Mouse (Mus musculus) brown adipose tissue, adult 24 weeks (tissue): Measurements from ENCODE around the gene Prepl. TPM values are rescaled to one million over a fixed set of nuclear protein-coding genes. Genes with fewer than 3 reads are reported as not detected.

Experiments
- H3K27ac ChIP-seq: fragments of 200-500 bp; replicated peaks from 2 replicates; pipeline ENCODE4 v1.5.1; 2012; ENCODE audit warnings: low read depth, mild to moderate bottlenecking, low read length
- H3K4me1 ChIP-seq: fragments of 200-500 bp; 2 replicates; pipeline ENCODE4 v1.6.1; 2012; ENCODE audit warnings: low read length, mixed read lengths; ENCODE audit not compliant: control insufficient read depth, insufficient read depth, insufficient read length
- H3K4me3 ChIP-seq: fragments of 200-500 bp; 2 replicates; pipeline ENCODE4 v1.5.1; 2012; ENCODE audit warnings: low read depth, mild to moderate bottlenecking, low read length, moderate library complexity; ENCODE audit not compliant: insufficient read depth
- polyA plus RNA-seq: library from polyadenylated mRNA; stranded (reverse); fragments of >200 nt; gene quantifications from 2 replicates; pipeline ENCODE4 v1.2.4, GENCODE M21; 2012; ENCODE audit not compliant: missing spikeins, insufficient read depth, insufficient read length

Gene Prepl
- polyA plus RNA-seq, 1 experiment: 19.0 TPM

- no peak overlapping the region for H3K27ac ChIP-seq
Measured at GRCm38 (mm10) chr17:85085335-85085734, 4.7 kb downstream of the Prepl start.

GRCm38 (mm10) chr17:85080781-85081180, 9.3 kb downstream of the Prepl start:
- H3K27ac ChIP-seq: no peak overlapping the region
- H3K4me3 ChIP-seq: no peak overlapping the region
- H3K4me1 ChIP-seq: no peaks in the 10 kb centered on the region

More at GRCm38 (mm10) chr17:85085335-85085734, 4.7 kb downstream of the Prepl start:
- H3K4me1 ChIP-seq: no peaks in the 10 kb centered on the region
- H3K4me3 ChIP-seq: no peak overlapping the region

GRCm38 (mm10) chr17:85079276-85079675, 10.8 kb downstream of the Prepl start:
- H3K27ac ChIP-seq: no peak overlapping the region
- H3K4me1 ChIP-seq: no peaks in the 10 kb centered on the region
- no peak overlapping the region for H3K4me3 ChIP-seq

GRCm38 (mm10) chr17:85074083-85074482, 16.0 kb downstream of the Prepl start:
- Histone ChIP-seq H3K27ac (no peak overlapping the region), H3K4me1 (no peaks in the 10 kb centered on the region), H3K4me3 (no peak overlapping the region)

- Histone ChIP-seq H3K4me3 (no peak overlapping the region), H3K4me1 (no peaks in the 10 kb centered on the region), H3K27ac (no peak overlapping the region)
Measured at GRCm38 (mm10) chr17:85073214-85073613, 16.8 kb downstream of the Prepl start.

GRCm38 (mm10) chr17:85072383-85072782, 17.7 kb downstream of the Prepl start:
- no peak overlapping the region for H3K4me3 ChIP-seq
- H3K4me1 ChIP-seq: no peaks in the 10 kb centered on the region

GRCm38 (mm10) chr17:85071088-85071775, 18.8 kb downstream of the Prepl start:
- no peak overlapping the region for H3K4me3 ChIP-seq
- H3K4me1 ChIP-seq: no peaks in the 10 kb centered on the region
- H3K27ac ChIP-seq: no peak overlapping the region

More at GRCm38 (mm10) chr17:85072383-85072782, 17.7 kb downstream of the Prepl start:
- no peak overlapping the region for H3K27ac ChIP-seq

- H3K27ac ChIP-seq: no peak overlapping the region
Measured at GRCm38 (mm10) chr17:85070658-85071057, 19.4 kb downstream of the Prepl start.

GRCm38 (mm10) chr17:85067331-85067730, 22.7 kb downstream of the Prepl start:
- H3K4me1 ChIP-seq: no peaks in the 10 kb centered on the region
- H3K4me3 ChIP-seq: no peak overlapping the region

More at GRCm38 (mm10) chr17:85070658-85071057, 19.4 kb downstream of the Prepl start:
- H3K4me1 ChIP-seq: no peaks in the 10 kb centered on the region
- H3K4me3 ChIP-seq: no peak overlapping the region

GRCm38 (mm10) chr17:85063560-85063959, 26.5 kb downstream of the Prepl start:
- H3K4me1 ChIP-seq: no peaks in the 10 kb centered on the region
- no peak overlapping the region for H3K27ac ChIP-seq
- H3K4me3 ChIP-seq: no peak overlapping the region

More at GRCm38 (mm10) chr17:85067331-85067730, 22.7 kb downstream of the Prepl start:
- no peak overlapping the region for H3K27ac ChIP-seq

DNA sequence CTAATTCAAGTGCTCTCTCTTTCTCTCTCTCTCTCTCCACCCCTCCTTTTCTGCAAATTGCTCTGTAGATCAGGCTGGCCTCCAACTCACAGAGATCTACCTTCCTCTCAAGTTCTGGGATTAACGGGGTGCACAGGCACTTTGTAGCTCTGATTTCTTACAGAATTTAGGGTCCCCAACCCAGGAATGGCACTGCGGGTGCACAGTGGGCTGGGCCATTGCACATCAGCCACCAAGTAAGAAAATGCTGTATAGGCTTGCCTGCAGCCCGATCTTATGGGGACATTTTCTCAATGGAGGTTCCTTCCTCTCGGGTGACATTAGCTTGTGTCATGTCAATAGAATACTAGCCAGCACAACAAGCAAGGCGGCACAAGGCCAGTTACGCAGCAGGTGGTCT, 30.9 kb downstream of the Prepl start:
- no peak overlapping the region for H3K27ac ChIP-seq
- no peaks in the 10 kb centered on the region for H3K4me1 ChIP-seq
- no peak overlapping the region for H3K4me3 ChIP-seq

DNA sequence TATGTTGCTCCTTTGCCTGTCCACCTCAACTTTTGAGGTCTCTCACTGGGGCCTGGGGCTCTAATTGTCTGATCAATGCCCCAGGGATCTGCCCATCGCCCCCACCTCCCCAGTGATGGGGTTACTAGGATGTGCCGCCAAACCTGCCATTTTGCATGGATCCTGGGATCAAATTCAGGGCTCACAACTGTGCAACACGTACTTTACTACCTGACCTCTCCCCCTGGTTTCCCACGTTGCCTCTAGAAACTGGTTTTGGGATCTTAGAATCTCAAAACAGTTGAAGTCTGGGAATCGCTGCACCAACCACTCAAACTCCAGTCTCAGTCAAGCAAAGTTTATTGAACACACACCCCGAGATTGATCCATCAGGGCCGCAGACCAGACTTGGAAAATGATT, 31.8 kb downstream of the Prepl start:
- H3K4me1 ChIP-seq: no peaks in the 10 kb centered on the region
- H3K4me3 ChIP-seq: no peak overlapping the region
- no peak overlapping the region for H3K27ac ChIP-seq

DNA sequence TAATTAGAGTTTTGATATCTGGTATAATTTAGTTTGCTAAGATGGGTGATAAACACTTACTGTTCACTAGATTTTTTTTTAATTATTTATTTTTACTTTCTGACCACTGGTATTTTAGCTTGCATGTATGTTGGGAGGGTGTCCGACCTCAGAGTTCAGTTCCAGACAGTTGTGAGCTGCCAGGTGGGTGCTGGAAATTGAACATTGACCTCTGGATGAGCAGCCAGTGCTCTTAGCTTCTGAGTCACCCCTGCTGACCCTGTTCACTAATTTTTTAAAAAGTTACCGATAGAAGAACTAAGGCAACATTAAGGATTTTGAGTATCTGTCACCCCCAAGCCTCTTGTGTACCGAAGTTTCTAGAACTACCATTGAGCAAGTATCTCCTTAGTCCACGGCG, 41.7 kb downstream of the Prepl start:
- Histone ChIP-seq H3K27ac (no peak overlapping the region), H3K4me3 (no peak overlapping the region), H3K4me1 (no peaks in the 10 kb centered on the region)

DNA sequence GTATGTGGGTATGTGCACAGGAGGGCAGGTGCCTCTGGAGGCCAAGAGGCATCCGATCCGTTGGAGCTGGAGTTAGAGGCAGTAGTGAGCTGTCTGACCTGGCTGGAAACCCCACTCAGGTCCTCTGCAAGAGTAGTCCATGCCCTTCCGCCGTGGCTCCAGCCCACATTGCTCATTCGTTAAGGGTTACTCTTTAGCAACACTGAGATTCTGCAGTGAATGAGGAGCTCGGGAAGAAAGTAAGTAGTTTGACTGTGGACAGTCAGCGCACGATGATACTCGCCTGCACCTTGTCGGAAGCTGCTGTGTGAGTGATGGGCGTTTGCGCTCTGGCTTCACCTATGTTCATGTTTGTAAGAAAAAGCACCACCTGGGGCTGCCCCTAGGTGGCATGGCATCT, 44.9 kb downstream of the Prepl start:
- Histone ChIP-seq H3K4me1 (no peaks in the 10 kb centered on the region), H3K4me3 (no peak overlapping the region), H3K27ac (no peak overlapping the region)

DNA sequence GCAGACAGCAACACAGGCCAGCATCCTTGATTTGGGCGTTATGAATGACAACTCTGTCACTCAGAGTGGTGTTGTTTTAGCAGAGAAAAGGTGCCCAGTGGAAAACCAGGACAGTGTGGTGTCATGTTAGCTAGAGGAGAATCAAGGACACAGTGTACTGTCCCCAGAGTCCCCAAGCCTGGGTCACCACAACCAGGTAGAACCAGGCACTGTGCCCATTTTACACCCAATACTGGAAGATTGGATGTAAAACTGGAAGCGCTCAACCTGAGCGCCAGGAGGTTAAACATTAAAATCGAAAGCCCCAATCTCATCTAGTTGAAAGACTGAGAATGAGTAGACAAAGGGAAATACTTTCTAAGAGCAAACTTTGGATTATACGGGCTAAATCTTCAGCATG, 45.6 kb downstream of the Prepl start:
- Histone ChIP-seq H3K4me3 (no peak overlapping the region), H3K4me1 (no peaks in the 10 kb centered on the region), H3K27ac (no peak overlapping the region)

DNA sequence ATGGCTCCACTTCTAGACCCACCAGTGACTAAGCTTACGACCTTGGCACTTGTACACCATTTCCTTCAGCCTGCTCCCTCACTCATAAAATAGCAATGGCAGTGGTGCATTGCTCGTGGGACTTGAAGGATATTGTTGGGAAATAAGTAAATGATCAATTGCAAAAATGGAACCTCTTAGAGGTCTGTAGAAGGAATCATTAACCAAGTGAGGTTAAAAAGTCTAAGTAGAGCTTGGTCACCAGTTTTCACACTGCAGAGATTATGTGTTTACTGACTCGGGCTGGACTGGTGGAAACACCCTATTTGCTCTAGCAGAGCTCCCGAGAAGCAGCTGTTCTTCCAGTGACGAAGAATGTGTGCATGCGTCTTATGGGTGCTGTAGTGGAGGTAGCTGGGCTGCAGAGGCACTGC, 46.6 kb downstream of the Prepl start:
- no peak overlapping the region for H3K27ac ChIP-seq
- H3K4me3 ChIP-seq: no peak overlapping the region

More for the DNA sequence above, 46.6 kb downstream of the Prepl start:
- no peaks in the 10 kb centered on the region for H3K4me1 ChIP-seq
